Mouse (Mus musculus) layer of hippocampus, adult 18-20 months (tissue): Measurements from ENCODE around the gene Fmnl2. TPM values are rescaled to one million over a fixed set of nuclear protein-coding genes. Genes with fewer than 3 reads are reported as not detected.
A peak's percentile ranks its signal among the peaks of the same experiment; 100 is the strongest.

Experiments used
- DNase-seq, 2 experiments: peaks; one replicate each; pipeline ENCODE4 v3.0.0; 2022; ENCODE audit warnings: low spot score in 2 of 2
- total RNA-seq, 2 experiments: library from RNA; stranded (reverse); gene quantifications; 2 replicates each; pipeline ENCODE4 v1.2.3; 2021

Gene Fmnl2
- total RNA-seq, 2 experiments from 2014 or later = 43.0 to 46.9 TPM

DNA sequence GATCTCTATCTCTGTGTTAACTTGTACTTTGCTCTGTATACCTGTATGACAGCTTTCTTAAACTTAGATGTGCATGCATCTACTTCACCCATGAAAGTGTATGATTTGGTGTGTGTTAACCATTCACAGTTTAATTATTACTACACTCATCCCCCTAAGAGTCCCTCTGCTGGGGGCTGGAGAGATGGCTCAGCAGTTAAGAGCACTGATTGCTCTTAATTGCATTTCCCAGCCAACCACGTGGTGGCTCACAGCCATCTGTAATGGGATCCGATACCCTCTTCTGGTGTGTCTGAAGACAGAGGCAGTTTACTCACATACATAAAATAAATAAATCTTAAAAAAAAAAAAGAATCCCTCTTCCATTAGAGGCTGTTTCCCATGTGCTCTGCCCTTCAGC lies 242.4 kb downstream of the Fmnl2 start:
- no peak for DNase-seq

DNA sequence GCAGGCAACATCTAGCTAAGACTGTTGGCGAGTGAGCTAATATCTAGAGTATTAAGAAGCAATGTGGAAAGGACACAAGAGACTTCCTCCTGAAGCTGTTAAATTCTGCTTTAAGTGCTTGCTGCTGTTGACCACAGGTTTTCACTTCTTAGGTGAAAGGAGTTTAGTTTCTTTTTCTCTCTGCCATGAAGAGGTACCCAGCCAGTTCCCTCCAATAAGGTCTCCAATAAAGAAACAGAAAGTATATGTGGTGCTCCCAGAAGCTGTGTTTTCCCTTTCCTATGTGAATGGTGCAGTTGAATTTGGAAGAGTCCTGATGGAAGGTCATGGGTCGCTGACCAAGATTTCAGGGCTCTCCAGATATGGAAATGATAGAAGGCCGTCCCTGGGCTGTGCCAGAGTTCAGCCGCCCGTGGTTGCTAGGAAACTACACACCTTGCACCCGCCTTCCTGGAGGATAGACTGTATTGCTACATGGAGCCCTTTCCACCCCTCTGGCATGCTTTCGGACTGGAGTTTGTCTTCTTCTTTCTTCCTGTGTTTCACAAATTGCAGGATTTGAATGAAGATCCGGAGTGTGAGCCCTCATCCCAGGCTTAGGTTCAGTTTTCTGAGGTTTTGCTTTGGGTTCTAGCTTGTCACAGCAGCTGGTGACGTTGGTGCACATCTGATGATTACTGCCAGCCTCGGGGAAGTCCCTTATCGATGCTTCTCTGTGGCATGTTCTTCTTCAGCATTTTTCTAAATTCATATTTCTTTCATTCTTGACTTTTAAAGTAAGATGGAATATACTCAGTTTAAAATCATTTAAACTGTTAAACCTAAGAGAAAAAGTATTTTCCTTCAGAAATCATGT lies 244.5 kb downstream of the Fmnl2 start:
- DNase-seq = no peak

DNA sequence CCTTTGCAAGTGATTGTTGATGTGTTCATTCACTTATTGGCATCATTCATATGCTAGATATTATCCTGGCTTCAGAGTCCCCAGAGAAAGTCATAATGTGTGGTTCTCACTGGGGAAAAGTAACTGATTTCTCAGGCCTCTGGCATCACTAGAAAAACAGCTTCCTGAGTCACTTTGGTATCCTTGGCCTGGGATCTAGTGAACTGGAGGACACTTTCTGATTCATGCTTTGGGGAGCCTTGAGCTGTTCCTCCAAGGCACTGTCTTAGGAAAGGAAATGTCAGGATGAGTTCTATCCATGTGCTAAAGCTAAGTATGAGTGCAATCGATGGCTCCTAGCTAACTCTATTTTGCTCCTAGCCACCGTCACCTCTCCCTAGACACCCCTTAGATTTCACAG lies 245.2 kb downstream of the Fmnl2 start:
- no peak for DNase-seq

DNA sequence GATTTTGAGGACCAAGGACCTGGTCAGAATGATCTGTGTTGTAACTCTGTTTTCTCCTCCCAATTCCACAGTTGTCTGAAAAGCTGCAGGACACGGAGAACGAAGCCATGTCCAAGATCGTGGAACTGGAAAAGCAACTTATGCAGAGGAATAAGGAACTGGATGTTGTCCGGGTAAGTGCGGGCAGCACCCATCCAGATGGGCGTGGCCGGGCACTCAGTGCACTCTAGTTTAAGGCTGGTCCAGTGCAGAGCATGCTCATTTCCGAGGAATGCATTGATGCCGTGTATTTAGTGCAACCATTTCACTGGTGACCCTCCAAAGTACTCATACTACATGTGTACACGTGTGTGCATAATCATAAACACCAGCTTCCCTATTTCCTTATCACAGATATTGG lies 247.7 kb downstream of the Fmnl2 start:
- no peak for DNase-seq

DNA sequence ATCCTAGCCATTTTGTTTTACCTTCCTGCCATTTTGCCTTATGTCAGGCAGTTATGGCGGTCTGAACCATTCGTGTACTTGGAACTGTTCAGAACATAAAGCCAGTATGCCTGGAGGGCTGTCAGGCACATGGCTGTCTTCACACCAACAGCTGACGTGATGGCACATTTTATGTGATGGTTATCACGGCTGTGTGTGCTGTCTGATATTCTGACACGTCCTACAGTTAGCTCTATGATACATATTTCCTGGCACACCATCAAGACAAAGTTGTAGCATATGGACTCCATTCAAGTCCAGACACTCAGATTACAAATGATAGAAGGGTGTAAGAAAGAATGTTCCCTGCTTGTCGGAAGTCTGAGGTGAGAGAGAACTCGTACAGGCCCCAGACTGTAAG lies 248.4 kb downstream of the Fmnl2 start:
- no peak for DNase-seq

GRCm38 (mm10) chr2:53106472-53106871 lies 248.8 kb downstream of the Fmnl2 start:
- DNase-seq = no peak

- no peak for DNase-seq
Measured at GRCm38 (mm10) chr2:53108547-53108946, 250.9 kb downstream of the Fmnl2 start.

DNA sequence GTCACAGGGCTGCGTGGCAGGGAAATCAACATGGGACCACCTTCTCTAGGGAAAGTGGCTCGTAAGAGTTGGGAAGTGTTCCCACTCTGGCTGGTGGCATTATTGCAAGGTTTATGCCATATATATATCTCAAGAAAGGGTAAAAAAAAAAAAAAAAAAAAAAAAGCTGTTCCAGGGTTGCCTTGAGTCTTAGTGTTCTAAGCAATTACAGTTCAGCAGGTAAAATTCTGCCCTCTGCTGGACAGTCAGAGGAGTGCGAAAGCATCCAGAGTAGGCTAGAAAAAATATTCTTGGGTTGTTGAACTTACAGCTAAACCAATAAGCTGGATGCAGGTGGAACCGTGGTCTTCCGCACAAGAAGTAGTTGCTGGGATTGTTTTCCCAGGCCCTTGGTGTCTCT lies 264.1 kb downstream of the Fmnl2 start:
- DNase-seq = peak in 1 of 2 experiments; percentile 75

DNA sequence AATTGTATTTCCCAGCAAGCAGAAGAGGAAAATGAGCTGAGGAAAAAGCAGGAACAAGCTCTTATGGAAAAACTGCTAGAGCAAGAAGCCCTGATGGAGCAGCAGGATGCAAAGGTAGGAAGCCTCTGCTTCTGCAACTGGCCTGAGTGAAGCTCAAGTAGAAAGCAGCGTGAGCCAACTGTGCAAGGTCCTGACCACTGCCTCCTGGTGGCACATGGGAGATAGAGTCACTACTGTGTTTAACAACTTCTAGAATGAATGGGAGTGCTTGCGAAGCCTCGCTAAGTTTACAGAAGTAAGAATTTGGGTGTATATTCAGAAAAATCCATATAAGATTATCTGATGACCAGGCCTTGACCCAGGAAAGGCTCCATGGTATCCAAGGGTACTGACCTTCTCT lies 268.3 kb downstream of the Fmnl2 start:
- DNase-seq = no peak

DNA sequence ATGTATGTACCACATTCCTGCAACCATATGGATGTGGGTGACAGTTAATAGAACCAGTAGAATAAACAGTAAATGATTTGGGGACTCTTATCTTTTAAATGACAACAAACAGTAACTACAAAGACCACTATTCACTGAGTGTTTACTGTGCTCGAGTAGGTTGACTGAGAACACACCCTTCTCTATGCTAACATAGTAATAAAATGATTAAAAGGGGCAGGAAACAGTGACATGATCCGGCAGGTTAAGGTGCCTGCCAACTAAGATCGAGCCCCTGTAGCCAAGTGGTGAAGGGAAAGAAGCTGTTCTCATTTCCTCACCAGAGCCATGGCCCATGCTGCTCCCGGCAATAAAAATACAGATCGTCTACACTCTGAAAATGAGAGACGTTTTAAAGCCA lies 271.4 kb downstream of the Fmnl2 start:
- no peak for DNase-seq

GRCm38 (mm10) chr2:53131567-53131966 lies 273.9 kb downstream of the Fmnl2 start:
- DNase-seq = no peak

DNA sequence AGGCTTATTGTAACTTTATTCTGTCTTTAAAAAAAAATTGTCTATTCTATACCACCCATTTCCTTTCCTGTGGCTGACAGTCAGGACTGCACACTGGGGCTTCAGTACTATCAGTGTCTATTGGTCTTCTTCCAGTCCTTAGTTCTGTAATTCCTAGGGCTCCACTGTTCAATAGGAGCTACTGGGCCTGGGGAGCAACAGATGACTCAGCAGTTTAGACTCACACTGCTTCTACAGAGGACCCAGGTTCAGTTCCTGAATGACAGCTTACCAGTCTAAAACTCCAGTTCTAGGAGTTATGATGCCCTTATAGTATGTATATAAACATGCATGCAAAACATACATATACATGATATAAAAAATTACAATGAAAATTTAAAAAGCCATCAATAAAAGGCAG lies 289.2 kb downstream of the Fmnl2 start:
- DNase-seq = no peak

- DNase-seq = no peak
Measured at GRCm38 (mm10) chr2:53173966-53174365, 316.3 kb downstream of the Fmnl2 start.

- no peak for DNase-seq
Measured at GRCm38 (mm10) chr2:53178966-53179365, 321.3 kb downstream of the Fmnl2 start.

- DNase-seq = no peak
Measured at GRCm38 (mm10) chr2:53179876-53180275, 322.2 kb downstream of the Fmnl2 start.

Other genes starting within 250 kb of the Fmnl2 start
- gene Cacnb4, start 181.0 kb upstream of the Fmnl2 start, total RNA-seq = 10 to 100 TPM; 74.9 to 75.9 TPM
- 10 to 100 TPM; 22.2 to 23.2 TPM for gene Stam2, start 115.6 kb upstream of the Fmnl2 start, total RNA-seq